Mouse (Mus musculus) CH12.LX (cell line): Measurements from ENCODE around the gene Wdr24.

ENCODE experiments used
- CTCF ChIP-seq, 2 experiments: IDR thresholded peaks in 1 of 2; conservative IDR thresholded peaks in 1 of 2; 2 replicates each; pipeline ENCODE4 v1.5.1; 2011 to 2012; ENCODE audit warnings: low read depth in 2 of 2, low read length in 2 of 2, improper control_type of control experiment in 1 of 2, inconsistent platforms in 1 of 2, mild to moderate bottlenecking in 1 of 2, moderate library complexity in 1 of 2
- JUND ChIP-seq: conservative IDR thresholded peaks from 2 replicates; pipeline ENCODE4 v1.6.1; 2011; ENCODE audit warnings: low read depth, low read length, improper control_type of control experiment
- POLR2A ChIP-seq: IDR thresholded peaks from 2 replicates; pipeline ENCODE4 v1.6.1; 2011; ENCODE audit warnings: low read depth, mild to moderate bottlenecking, improper control_type of control experiment, low read length
- RAD21 ChIP-seq: IDR thresholded peaks from 2 replicates; pipeline ENCODE4 v1.6.1; 2011; ENCODE audit warnings: low read depth, mild to moderate bottlenecking, low read length, improper control_type of control experiment, moderate library complexity
- TBP ChIP-seq: conservative IDR thresholded peaks from 2 replicates; pipeline ENCODE4 v1.6.1; 2011; ENCODE audit warnings: low read depth, low read length, improper control_type of control experiment
- ZNF384 ChIP-seq: IDR thresholded peaks from 2 replicates; pipeline ENCODE4 v1.6.1; 2012; ENCODE audit warnings: low read depth, low read length, improper control_type of control experiment, inconsistent platforms

DNA sequence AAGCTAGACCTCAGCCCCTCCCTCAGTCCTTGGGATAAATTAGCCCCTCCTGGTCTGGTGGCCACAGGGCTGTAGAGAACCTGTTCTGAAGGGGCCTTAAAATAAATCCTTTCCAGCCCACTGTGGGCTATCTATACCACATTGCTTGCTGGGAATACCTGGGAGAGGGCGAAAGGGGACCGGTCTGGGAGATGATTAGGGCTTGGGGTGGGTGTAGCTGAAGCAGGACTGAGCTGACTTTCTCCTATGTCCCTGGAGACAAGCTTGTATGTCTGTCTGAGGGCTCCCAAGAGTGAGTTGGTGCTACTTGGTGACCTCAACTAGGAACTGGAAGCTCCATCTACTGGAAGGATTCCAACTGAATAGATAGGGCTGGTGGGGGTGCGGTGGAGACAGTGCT lies 53.6 kb downstream of the Wdr24 start:
- TF ChIP-seq RAD21 (no peak), JUND (no peak), ZNF384 (no peak), POLR2A (no peak), TBP (no peak), CTCF (conservative IDR thresholded peaks at IDR 0.05 in 1 of 2, IDR thresholded peaks at IDR 0.05 in 1 of 2; ENCODE audit: low read depth in 2 of 2, low read length in 2 of 2) (no peak)
